Mouse (Mus musculus) T-cell, adult 2 months (primary cell): ENCODE data around the gene Ppfia1.

Experiments
- DNase-seq: peaks from one replicate; pipeline ENCODE4 v3.0.0; 2022; ENCODE audit warnings: low spot score

Gene Ppfia1

GRCm38 (mm10) chr7:144549904-144550566 lies 3.5 kb downstream of the Ppfia1 start:
- no peak for DNase-seq

GRCm38 (mm10) chr7:144545231-144545630 lies 8.3 kb downstream of the Ppfia1 start:
- no peak for DNase-seq

- no peak for DNase-seq
Observed at GRCm38 (mm10) chr7:144541351-144541750, 12.2 kb downstream of the Ppfia1 start.

GRCm38 (mm10) chr7:144539146-144539545 lies 14.4 kb downstream of the Ppfia1 start:
- DNase-seq, result no peak

- no peak for DNase-seq
Observed at GRCm38 (mm10) chr7:144538030-144538644, 15.4 kb downstream of the Ppfia1 start.

GRCm38 (mm10) chr7:144536367-144536766 lies 17.2 kb downstream of the Ppfia1 start:
- DNase-seq, result no peak

- no peak for DNase-seq
Observed at GRCm38 (mm10) chr7:144534773-144535172, 18.8 kb downstream of the Ppfia1 start.

GRCm38 (mm10) chr7:144531585-144532378 lies 21.7 kb downstream of the Ppfia1 start:
- DNase-seq, result no peak

- no peak for DNase-seq
Observed at GRCm38 (mm10) chr7:144529851-144530250, 23.7 kb downstream of the Ppfia1 start.

GRCm38 (mm10) chr7:144527723-144528221 lies 25.8 kb downstream of the Ppfia1 start:
- DNase-seq, result no peak

GRCm38 (mm10) chr7:144526649-144527048 lies 26.9 kb downstream of the Ppfia1 start:
- DNase-seq, result no peak

GRCm38 (mm10) chr7:144524427-144525191 lies 28.9 kb downstream of the Ppfia1 start:
- DNase-seq, result no peak

- no peak for DNase-seq
Observed at GRCm38 (mm10) chr7:144523415-144523814, 30.1 kb downstream of the Ppfia1 start.

- DNase-seq, result no peak
Observed at GRCm38 (mm10) chr7:144521927-144522326, 31.6 kb downstream of the Ppfia1 start.

GRCm38 (mm10) chr7:144519852-144520251 lies 33.7 kb downstream of the Ppfia1 start:
- DNase-seq, result no peak

- DNase-seq, result no peak
Observed at GRCm38 (mm10) chr7:144516711-144517110, 36.8 kb downstream of the Ppfia1 start.

- no peak for DNase-seq
Observed at GRCm38 (mm10) chr7:144509090-144509489, 44.4 kb downstream of the Ppfia1 start.

- no peak for DNase-seq
Observed at GRCm38 (mm10) chr7:144506807-144507206, 46.7 kb downstream of the Ppfia1 start.

- DNase-seq, result no peak
Observed at GRCm38 (mm10) chr7:144503959-144504358, 49.6 kb downstream of the Ppfia1 start.

- DNase-seq, result no peak
Observed at GRCm38 (mm10) chr7:144492931-144493330, 60.6 kb downstream of the Ppfia1 start.

- no peak for DNase-seq
Observed at GRCm38 (mm10) chr7:144490201-144490873, 63.2 kb downstream of the Ppfia1 start.
